In the genomic region with DNA sequence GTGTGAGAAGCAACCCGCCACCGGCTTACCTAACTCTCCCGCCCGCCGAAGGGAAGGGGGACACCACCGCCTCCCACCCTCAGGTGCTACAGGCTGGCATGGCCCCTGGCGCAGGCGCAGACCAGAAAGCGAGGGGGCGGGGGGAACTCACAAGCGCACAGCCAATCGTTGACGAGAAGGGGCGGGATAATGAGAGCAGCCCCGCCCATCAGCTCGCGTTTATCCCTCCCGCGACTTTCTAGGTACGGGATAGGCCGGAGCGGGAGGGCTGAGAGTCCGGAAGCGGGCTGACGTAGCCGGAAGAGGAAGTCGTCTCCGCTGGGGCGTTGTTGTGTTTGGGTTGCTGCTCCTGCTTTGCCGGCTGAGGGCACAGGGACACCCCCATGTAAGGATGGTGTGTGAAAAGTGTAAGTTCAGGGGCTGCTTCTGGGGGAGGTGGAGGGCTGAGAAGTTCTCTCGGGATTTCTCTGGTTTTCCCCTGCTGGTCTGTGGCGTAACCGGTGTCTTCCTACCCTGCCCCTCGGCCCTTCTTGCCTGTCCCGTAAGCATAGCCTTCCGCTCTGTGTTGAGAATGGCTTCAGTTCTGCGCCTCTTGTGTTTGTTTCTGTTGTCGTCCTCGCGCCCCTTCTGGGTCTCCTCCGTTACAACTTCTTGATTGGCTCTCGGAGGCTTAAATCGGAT, we compare ENCODE assay signal across 8 mouse cellular contexts. TPM values are rescaled to one million over a fixed set of nuclear protein-coding genes. Genes with fewer than 3 reads are reported as not detected.
DNase-seq lines count a peak whose midpoint lies in the region; ATAC-seq lines count a peak whose summit lies in the region.

Gene Pigf (minus strand): TSS at position 138 of the 681 bp plus-strand sequence.
Gene Cript (plus strand): TSS at position 282 of the 681 bp plus-strand sequence.

- peak within 1 kb of the TSS; percentile 36 for H3K27ac ChIP-seq in lung, embryonic 16.5 days (ENCODE audit: low read length)

- peaks cover 11% of the 10 kb centered on the region; the same call in 1 of the 2 replicates for H3K4me1 ChIP-seq in lung, embryonic 16.5 days (replicated peaks; ENCODE audit: control insufficient read depth, insufficient read depth, low read length)

- DNase-seq in MEL-GATA-1-ER (ENCODE audit: extremely low read depth, low read depth) = peak; percentile 89
- DNase-seq in cerebellum, adult 8-10 months = peak; percentile 99
- DNase-seq in forelimb bud, embryonic 11.5 days (ENCODE audit: low read depth, low spot score) = peak; percentile 98
- peak; percentile 93 for DNase-seq in layer of hippocampus, adult 9-10 months (ENCODE audit: low spot score)
- peak; percentile 85 for DNase-seq in ovary, postnatal 10 days (ENCODE audit: low spot score)
- DNase-seq in thymus, postnatal 10 days (ENCODE audit: low spot score in 2 of 2) = peak; percentile 97 to 98

- peak within 1 kb of the TSS; percentile 77 for H3K9ac ChIP-seq in lung, embryonic 16.5 days (ENCODE audit: low read length)

- no peaks in the 10 kb centered on the region for H3K27me3 ChIP-seq in lung, embryonic 16.5 days (ENCODE audit: control insufficient read depth, insufficient read depth, low read depth, low read length)

- ATAC-seq in hematopoietic stem cell, adult 5-6 weeks (replicated peaks in 1 of 2; ENCODE audit: insufficient read depth in 1 of 2, low FRiP score in 2 of 2, low TSS enrichment in 1 of 2, low read depth in 1 of 2, poor library complexity in 2 of 2, severe bottlenecking in 2 of 2) = peak; percentile 99 to 100
- peak; percentile 100 for ATAC-seq in lung, embryonic 16.5 days (ENCODE audit: low read depth)

- no peaks in the 10 kb centered on the region for H3K9me3 ChIP-seq in lung, embryonic 16.5 days (ENCODE audit: control insufficient read depth, low read length)

- H3K36me3 ChIP-seq in lung, embryonic 16.5 days (ENCODE audit: control insufficient read depth, insufficient read depth, low read length) = peaks cover 3% of the 10 kb centered on the region

- WGBS in lung, embryonic 16.5 days = under 1% methylated on average over 41 of the region's 43 CpGs

- peak within 1 kb of the TSS; percentile 86 for H3K4me3 ChIP-seq in lung, embryonic 16.5 days (ENCODE audit: low read length)

- peak within 1 kb of the TSS; percentile 91 for H3K4me2 ChIP-seq in lung, embryonic 16.5 days (ENCODE audit: low read depth, low read length)

RNA-seq across cellular contexts. Expression of gene Pigf, which starts in this region (rescaled TPM):
- total RNA-seq in hematopoietic stem cell, adult 5-6 weeks (2017) = 22.9 and 35.6 TPM in 2 replicates
- polyA plus RNA-seq in lung, embryonic 16.5 days (2015; fragmentation: Nextera tagmentation; extraction: Ambion mirVana) = 30.5 and 31.0 TPM in 2 replicates

RNA-seq across cellular contexts. Expression of gene Cript, which starts in this region (rescaled TPM):
- 68.8 and 78.7 TPM in 2 replicates for total RNA-seq in hematopoietic stem cell, adult 5-6 weeks (2017)
- polyA plus RNA-seq in lung, embryonic 16.5 days (2015; fragmentation: Nextera tagmentation; extraction: Ambion mirVana) = 133 and 138 TPM in 2 replicates

Comparison
In these comparisons a context has a peak if more than half of its experiments do, and no peak if none do; other contexts are left out.
1. Peak in every context shown above with its lines: DNase-seq, ATAC-seq, H3K4me3 ChIP-seq and H3K27ac ChIP-seq.